ENCODE assay signal across 8 mouse cellular contexts in genomic region chr15:82146770-82147610, GRCm38 (mm10). TPM values are rescaled to one million over a fixed set of nuclear protein-coding genes. Genes with fewer than 3 reads are reported as not detected.
DNase-seq lines count a peak whose midpoint lies in the region; ATAC-seq and TF ChIP-seq lines count a peak whose summit lies in the region.

Gene Srebf2 (plus strand): TSS chr15:82147181.

- no peaks in the 10 kb centered on the region for H3K9me3 ChIP-seq in hindbrain, postnatal 0 days (ENCODE audit: low read length)

- DNase-seq in ZHBTc4 (ENCODE audit: low read depth, low spot score): peak; percentile 100
- peak; percentile 99 for DNase-seq in gastrocnemius, adult 2 months
- DNase-seq in hindbrain, postnatal 0 days (ENCODE audit: low spot score): peak; percentile 100
- DNase-seq in left cerebral cortex, adult 2 months (ENCODE audit: extremely low spot score in 1 of 2, low spot score in 2 of 2): peak; percentile 97 to 98
- DNase-seq in right cerebral cortex, adult 2 months (ENCODE audit: low spot score in 2 of 2): peak; percentile 99
- peak; percentile 98 for DNase-seq in urinary bladder, postnatal 14 days (ENCODE audit: low spot score)

- H3K27me3 ChIP-seq in hindbrain, postnatal 0 days (ENCODE audit: insufficient read depth, low read length): no peaks in the 10 kb centered on the region

- H3K4me2 ChIP-seq in hindbrain, postnatal 0 days (ENCODE audit: low read depth, low read length): peak within 1 kb of the TSS; percentile 82

- intact Hi-C loops in gastrocnemius, adult 2 months (cut with DNase I): loop anchor here (5.0 kb wide), 1 partner anchor 195 kb away; no protein-coding TSS in a partner anchor
- intact Hi-C loops in left cerebral cortex, adult 2 months (cut with DNase I): loop anchor here (2.0 kb wide), 1 partner anchor 18 kb away; no protein-coding TSS in a partner anchor

- peak within 1 kb of the TSS; percentile 92 for H3K27ac ChIP-seq in gastrocnemius, adult 2 months
- H3K27ac ChIP-seq in hindbrain, postnatal 0 days: peak within 1 kb of the TSS; percentile 98
- H3K27ac ChIP-seq in left cerebral cortex, adult 2 months: peak within 1 kb of the TSS; percentile 97

- no peaks in the 10 kb centered on the region for H3K36me3 ChIP-seq in hindbrain, postnatal 0 days (ENCODE audit: insufficient read depth, low read length)

- WGBS in hindbrain, postnatal 0 days: under 1% methylated on average over 73 of the region's 79 CpGs

- peak within 1 kb of the TSS; percentile 82 for H3K4me3 ChIP-seq in gastrocnemius, adult 2 months
- H3K4me3 ChIP-seq in hindbrain, postnatal 0 days (ENCODE audit: low read length): peak within 1 kb of the TSS; percentile 75
- H3K4me3 ChIP-seq in left cerebral cortex, adult 2 months: peak within 1 kb of the TSS; percentile 89

- TF ChIP-seq CTCF in gastrocnemius, adult 2 months (IDR thresholded peaks at IDR 0.05): no peak
- TF ChIP-seq CTCF in hindbrain, postnatal 0 days (IDR thresholded peaks at IDR 0.05; ENCODE audit: low read depth): peak; percentile 22
- TF ChIP-seq CTCF in left cerebral cortex, adult 2 months (IDR thresholded peaks at IDR 0.05): no peak

- peaks cover 24% of the 10 kb centered on the region for H3K4me1 ChIP-seq in hindbrain, postnatal 0 days (ENCODE audit: insufficient read depth, low read length)

- peak within 1 kb of the TSS; percentile 88 for H3K9ac ChIP-seq in hindbrain, postnatal 0 days (replicated peaks; ENCODE audit: low read length)

- ATAC-seq in common myeloid progenitor, adult 5-6 weeks (replicated peaks; ENCODE audit: low read depth, poor library complexity, severe bottlenecking): peak; percentile 92
- peak; percentile 98 for ATAC-seq in hindbrain, postnatal 0 days
- ATAC-seq in megakaryocyte, adult 5-6 weeks (ENCODE audit: poor library complexity, severe bottlenecking): peak; percentile 93

RNA-seq across cellular contexts. Expression of gene Srebf2, which starts in this region (rescaled TPM):
- total RNA-seq in common myeloid progenitor, adult 5-6 weeks (2017): 42.8 and 64.3 TPM in 2 replicates
- 10 to 100 TPM; 11.4 to 17.4 TPM for total RNA-seq in gastrocnemius, adult 2 months (2021)
- 256 and 266 TPM in 2 replicates for total RNA-seq in hindbrain, postnatal 0 days (2014; rRNA removed)
- polyA plus RNA-seq in hindbrain, postnatal 0 days (2015; fragmentation: Nextera tagmentation; extraction: Ambion mirVana): 139 and 145 TPM in 2 replicates
- total RNA-seq in left cerebral cortex, adult 2 months (2021): 100 to 1,000 TPM; 187 to 202 TPM
- total RNA-seq in megakaryocyte, adult 5-6 weeks (2015): 39.0 and 40.7 TPM in 2 replicates
- 39.8 and 40.7 TPM in 2 replicates for total RNA-seq in megakaryocyte, adult 5-6 weeks (2017)

Comparison
In these comparisons a context has a peak if more than half of its experiments do, and no peak if none do; other contexts are left out.
1. Peak in every context shown above with its lines: DNase-seq, ATAC-seq, H3K4me3 ChIP-seq and H3K27ac ChIP-seq.